Mouse (Mus musculus) layer of hippocampus, postnatal 25 days (tissue): ENCODE measurements around the gene E2f8. TPM values are rescaled to one million over a fixed set of nuclear protein-coding genes. Genes with fewer than 3 reads are reported as not detected.

Experiments
- DNase-seq, 2 experiments: peaks; one replicate each; pipeline ENCODE4 v3.0.0; 2022; ENCODE audit warnings: mixed read lengths in 2 of 2, low spot score in 1 of 2; ENCODE audit errors: extremely low spot score in 1 of 2
- total RNA-seq, 2 experiments: library from RNA; stranded (reverse); gene quantifications; 2 replicates each; pipeline ENCODE4 v1.2.3; 2021

Gene E2f8
- total RNA-seq, 2 experiments from 2014 or later = 0.59 TPM

DNA sequence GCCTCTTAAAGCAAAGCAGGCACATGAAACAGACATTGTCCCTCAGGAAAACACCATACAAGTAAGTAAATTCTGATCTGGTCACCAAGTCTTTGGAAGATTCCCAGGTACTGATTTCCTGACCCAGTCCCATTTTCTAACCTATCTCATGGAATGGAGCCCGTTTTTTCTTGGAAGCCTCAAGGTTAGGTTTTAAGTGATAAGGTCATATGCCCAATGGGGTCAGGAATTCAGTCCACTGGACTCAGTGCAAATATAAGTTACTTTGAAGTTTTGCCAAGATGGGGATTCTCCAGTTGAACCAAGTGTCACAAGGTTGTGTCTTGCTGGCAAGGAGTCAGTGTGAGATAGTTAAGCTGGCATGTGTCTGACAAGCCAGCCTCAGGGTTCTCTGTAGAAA, 56.7 kb downstream of the E2f8 start:
- no peak for DNase-seq

DNA sequence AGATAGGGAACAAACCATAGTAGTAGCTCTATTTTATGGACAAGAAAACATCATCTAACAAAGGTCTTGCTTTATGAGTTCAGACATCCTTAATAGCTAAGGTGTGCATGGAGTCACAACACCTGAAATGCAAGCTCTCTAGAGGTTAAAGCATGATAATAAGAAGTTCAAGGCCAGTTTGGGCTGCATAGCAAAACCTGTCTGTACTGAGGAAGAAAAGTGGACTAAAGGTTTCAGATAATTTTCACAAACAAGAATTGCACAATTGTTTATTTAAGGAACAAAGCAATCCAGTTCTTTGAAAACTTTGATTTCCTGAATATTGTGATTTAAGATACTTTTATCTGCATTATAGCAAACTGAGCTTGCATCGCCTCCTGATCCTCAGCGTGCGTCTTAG, 57.8 kb downstream of the E2f8 start:
- DNase-seq = no peak

DNA sequence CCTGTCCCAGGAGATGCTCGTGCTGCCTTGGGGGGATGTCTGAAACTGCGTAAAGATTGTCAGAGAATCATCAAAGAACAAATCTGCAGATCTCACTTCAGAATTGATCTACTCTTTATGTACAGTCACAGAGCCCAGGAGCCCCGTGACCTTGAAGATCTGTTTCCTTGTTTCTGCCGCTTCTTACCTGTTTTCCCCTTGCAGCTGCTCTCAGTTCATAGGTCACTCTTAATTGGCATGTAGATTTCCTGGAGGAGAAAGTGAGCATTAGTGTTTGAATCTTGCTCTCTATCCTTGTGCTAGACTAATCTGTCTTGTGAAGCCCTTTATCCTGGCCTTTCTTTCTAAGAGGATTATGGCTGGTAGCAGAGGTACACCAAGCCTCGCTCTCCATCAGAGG, 59.7 kb downstream of the E2f8 start:
- DNase-seq = no peak

Other genes starting within 250 kb of the E2f8 start
- gene Mrgprb3, start 237.8 kb downstream of the E2f8 start, total RNA-seq = not detected
- gene Zdhhc13, start 92.6 kb downstream of the E2f8 start, total RNA-seq = 10 to 100 TPM; 25.6 TPM
- not detected for gene Csrp3, start 33.6 kb downstream of the E2f8 start, total RNA-seq
- gene Nav2, start 27.1 kb upstream of the E2f8 start, total RNA-seq = 100 to 1,000 TPM in 1 of 2 experiments, 10 to 100 TPM in 1; 56.4 to 101 TPM